Mouse (Mus musculus) CD8-positive naive resting alpha-beta T cell, adult 2 months (primary cell): Measurements from ENCODE around the gene Slc38a6.

ENCODE experiments used
- DNase-seq, 2 experiments: peaks; one replicate each; pipeline ENCODE4 v3.0.0; 2022; ENCODE audit warnings: low read depth in 2 of 2, low spot score in 2 of 2

Gene Slc38a6

DNA sequence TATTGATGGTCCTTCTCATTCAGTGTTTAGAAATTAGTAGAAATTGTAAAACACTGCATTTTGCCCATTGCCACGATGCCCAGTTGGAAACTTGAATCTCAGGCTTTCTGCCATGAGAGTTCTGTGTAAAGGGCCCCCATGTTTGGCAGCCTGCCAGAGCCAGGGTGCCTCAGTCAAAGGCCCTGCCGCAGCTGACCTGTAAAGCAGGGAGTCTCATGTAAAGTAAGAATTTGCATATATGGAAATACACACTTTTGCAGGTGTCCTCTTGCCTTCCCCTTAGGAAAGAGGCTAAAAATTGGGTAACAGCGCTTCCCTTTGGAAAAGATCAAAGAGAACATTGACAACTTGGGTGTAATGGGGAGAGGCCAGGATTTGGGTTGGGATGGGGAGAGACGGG lies 67.9 kb downstream of the Slc38a6 start:
- no peak for DNase-seq

DNA sequence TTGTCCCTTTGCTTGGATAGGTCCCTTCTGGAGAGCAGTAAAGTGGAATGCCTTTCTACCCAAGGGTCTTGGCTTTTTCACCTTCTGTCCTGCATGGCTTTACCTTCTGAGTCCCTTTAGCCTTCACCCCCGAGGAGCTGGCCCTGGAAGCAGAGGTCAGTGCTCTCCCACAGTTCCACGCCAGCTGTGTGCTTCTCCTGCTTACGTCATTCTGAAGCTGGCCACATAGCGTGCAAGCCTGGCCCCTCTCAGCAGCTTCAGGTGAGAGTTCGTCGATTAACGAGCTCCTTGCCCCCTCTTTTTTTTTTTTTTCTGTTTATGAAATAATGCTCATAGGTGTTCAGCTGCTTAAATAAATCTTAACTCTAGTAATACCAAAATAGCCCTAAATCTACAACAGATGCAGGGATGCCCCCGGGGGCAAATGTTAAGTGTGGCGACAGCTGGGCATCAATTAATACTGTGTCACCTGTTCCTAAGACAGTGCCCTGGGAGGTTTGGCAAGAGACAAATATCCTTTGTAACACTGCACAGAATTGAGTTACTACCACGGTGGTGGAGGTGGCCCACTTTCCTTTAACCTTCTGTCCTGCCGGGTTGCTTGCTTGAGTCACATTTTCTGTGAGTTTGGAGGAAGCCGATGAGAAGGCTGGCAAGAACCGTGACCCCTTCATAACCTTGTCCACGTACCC lies 68.7 kb downstream of the Slc38a6 start:
- DNase-seq: no peak

DNA sequence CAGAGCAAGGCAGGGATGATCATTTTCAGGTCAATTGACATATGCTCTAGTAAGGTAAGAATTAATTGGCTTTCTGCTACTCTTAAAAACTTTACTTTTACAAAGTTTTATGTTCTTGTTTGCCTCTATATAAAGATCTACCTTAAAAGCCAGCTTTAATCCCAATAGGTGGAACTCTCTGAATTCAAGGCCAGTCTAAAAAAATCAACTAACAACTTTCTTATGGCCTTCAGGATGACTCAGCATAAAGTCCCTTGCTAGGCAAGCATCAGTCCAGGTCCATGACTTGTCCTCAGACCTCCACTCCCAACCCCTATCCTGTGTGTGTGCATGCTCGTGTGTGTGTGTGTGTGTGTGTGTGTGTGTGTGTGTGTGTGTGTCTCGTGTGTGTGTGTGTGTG lies 70.1 kb downstream of the Slc38a6 start:
- no peak for DNase-seq

DNA sequence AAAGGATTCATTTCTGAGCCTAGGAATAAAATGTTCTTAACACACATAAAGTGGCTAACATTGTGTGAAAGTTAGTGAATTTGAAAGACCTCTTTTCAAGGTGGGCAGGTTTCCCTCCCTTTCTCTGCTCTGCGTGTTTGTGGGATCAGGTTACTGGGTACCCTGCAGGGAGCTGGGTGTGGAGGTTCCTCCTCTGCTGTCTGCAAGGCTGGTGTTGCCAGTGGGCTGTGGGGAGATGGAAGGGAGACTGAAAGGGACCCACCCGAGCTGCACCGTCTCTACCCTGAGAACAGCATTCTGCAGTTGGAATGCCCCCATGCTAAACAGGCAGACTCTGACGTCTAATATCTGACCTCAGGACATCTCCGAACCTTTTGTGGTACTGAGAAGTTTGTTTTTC lies 70.7 kb downstream of the Slc38a6 start:
- no peak for DNase-seq

DNA sequence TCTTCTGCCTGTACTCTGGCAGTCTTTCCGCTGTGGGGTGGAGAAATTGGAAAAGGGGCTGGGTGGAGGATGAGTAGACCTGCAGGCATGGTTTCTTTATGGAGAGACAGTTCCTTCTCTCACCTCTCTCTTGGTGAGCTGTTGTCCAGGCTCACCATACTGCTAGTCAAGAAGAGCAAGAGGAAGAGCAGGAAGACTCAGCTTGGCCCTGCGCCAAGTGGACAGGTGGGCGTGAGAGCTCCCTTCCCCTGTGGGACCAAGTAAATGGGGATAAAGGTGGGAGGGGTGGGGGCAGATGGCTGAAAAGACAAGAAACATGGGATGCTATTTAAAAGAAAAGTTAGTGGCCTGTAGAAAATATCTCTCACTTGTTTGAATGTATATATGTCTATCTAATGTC lies 71.2 kb downstream of the Slc38a6 start:
- no peak for DNase-seq

DNA sequence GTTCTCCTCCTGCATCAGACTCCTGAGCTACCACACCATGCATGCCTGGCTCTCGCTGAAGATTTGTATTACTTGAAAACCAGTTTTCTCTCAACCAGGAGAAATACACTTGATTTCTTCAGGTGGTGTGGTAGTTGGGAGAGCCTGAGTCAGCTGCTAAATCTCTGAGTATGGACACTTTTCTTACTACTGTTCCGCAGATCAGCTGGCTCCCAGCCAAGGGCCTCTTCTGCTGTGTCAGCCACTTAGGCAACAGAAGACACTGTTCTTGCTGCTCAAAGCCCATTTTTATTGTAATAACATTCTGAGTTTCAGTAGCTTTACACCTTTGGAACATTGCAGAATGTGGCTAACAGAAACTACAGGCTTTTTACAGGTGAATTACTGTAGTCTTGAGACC lies 72.1 kb downstream of the Slc38a6 start:
- no peak for DNase-seq

DNA sequence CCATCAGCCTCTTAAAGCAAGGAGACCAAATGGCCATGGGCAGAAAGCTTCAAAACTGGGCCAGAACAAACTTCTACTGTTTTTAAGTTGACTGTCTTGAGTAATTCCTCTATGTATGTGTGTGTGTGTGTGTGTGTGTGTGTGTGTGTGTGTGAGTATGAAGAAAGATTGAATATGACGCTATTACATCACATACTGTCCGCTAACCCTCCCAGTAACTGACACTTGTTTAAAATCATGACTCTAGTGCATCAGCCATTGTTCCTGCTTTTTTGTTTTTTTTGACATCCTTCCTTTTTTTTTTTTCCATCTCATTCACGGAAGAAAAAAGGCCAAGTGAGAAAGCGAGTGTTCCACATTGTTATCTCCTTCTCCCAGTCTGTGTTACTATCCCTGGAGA lies 72.9 kb downstream of the Slc38a6 start:
- DNase-seq: no peak

DNA sequence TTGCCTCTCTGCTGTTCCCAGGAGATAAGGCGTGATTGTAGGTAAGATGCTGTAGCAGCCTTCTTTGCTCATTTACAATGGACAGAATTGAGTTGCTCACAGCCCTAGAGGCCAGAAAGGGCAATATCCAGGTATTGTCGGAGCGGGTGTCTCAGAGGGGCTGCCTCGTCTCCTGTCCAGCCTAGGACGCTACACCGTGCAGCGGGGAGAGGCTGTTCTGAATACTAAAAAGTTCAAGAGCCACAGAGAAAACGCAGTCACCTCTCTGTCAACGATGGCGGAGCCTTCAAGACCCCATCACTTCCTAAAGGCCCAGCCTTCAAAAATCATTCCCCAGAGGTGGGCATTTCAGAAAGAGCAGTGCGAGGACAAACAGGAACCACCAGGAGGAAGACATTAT lies 74.6 kb downstream of the Slc38a6 start:
- no peak for DNase-seq

DNA sequence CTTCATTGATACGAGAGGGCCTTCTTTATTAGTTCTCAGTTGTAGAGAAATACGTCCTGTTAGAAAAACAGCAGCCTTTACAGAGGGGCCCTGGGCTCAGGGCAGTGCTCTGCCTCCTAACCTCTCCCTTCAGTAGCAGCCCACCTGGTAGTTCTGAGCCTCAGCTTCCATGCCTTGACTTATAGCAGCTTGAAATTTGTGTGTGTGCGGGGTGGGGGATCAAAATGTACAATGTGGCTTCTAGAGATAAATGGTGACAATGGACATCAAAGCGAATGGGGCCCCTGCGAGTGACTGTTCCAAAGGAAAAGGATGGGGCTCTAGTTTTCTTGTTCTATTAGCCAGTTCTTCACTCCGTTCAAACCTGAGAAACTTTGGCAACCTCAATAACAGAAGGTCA lies 76.8 kb downstream of the Slc38a6 start:
- DNase-seq: no peak

DNA sequence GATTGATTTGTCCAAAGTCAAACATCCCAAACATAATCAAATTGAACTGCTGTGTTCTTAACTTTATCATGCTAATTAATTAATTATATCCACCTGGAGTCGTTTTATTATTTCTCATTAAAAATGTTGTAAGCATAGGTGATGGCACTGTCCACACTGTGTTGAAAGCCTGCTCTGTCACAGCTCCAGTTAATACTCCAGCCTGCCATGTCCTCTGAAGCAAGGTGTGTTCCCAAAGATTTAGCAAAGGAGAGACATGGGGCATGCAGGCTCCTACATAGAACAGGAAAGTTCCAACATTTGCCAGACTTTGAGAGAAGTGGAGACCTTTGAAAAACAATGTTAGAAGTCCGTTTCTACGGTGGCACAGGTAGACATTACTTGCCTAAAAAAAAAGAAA lies 77.4 kb downstream of the Slc38a6 start:
- no peak for DNase-seq

DNA sequence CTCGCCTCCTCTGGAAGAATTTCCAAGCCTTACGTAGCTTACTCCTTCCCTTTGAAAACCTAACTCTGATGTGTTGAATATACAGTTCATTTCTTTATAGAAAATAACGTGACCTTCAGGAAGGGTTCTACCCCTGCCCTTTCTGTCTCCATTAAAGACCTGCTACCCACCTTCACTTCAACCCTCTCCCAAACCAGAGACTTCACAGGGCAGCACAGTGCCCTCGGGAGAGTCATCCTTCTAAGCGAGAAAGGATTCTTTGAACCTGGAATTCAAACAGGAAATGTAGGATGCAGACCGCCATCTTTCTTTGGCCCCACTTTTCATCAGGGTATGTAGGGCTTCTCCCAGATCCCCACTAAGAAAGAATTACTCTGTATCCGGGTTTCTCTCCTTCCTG lies 80.0 kb downstream of the Slc38a6 start:
- no peak for DNase-seq

DNA sequence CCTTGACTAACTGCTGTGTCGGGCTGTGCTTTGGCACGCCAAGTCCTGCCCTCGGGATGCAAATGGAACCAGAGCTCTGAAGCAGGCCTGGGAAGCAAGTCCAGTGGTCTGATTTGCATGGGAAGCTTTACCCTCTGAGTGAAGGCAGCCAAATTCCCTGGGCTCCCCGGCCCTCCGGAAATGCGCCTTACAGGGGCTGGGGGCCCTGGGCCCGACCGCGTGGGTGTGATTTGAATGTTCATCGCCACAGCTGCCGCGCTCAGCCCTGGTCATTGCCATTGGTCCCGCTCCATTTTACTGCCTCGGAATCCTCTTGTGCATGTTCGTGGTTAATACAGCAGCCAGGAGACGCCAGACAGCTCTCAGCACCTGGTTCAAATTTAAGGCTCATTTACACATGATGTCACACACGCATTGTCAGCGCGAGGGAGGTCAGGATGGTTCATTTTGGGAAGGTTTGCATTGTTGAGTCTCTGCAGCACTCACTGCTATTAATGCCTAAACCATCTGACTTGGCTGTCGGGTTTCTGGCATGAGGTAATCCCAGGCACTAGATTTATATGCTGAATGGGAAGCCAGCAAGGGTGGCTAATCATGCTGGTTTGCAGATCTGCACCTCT lies 81.0 kb downstream of the Slc38a6 start:
- no peak for DNase-seq

DNA sequence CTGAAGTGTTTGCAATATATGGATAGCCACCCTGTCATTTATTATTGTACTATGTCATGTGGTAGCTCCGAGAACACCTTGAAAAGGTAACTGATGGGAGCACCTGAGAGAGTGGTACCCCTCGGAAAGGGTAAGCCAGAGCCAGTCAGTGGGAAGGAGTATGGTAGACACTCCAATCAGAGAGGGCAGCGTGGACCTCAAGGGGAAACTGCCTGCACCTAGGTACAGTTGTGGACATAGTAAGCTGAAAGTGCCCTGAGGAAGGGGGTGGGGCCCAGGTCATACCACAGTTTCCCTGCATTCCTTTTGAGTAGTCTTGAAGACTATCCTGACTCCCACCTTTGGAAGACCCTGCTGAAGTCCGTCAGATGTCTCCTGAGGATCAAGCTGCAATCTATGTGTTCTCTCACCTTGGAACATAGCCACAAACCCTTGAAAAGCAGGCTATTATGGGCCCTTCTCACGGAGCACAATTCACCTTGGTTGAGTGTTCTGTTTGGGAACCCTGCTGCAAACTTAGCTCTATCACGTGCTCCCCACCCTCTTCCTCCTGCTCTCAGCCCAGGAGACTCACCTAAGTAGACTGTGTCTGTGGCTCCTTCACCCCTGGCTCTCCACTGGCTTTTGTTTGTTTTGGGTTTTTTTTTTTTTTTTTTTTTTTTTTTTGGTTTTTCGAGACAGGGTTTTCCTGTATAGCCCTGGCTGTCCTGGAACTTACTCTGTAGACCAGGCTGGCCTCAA lies 82.5 kb downstream of the Slc38a6 start:
- DNase-seq: no peak

DNA sequence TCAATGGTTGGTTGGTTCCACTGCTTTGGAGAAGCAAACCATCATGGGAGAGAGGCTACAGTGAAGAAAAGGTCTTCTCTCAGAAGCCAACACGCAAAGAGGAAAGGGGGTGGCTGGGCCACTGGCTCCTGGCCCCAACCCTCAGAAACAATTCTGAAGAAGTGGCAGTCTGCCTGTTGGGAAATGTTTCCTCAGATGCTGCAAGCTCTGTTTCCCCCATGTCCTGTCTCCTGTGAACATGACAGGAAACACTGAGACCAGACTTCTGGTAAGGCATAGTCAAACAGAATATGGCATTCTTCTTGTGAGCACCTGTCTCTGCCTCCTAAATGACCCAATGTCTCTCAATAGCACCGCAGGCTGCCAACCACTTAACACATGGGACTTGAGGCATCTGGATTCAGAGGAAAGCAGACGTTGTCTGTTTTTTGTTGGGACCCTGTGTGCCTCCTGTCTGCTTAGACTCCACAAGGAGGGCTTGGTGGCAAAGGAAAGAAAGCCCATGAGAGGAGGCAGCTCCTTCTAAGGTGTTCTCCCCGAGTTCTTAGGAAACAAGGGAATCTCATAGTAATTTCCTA lies 83.9 kb downstream of the Slc38a6 start:
- no peak for DNase-seq

DNA sequence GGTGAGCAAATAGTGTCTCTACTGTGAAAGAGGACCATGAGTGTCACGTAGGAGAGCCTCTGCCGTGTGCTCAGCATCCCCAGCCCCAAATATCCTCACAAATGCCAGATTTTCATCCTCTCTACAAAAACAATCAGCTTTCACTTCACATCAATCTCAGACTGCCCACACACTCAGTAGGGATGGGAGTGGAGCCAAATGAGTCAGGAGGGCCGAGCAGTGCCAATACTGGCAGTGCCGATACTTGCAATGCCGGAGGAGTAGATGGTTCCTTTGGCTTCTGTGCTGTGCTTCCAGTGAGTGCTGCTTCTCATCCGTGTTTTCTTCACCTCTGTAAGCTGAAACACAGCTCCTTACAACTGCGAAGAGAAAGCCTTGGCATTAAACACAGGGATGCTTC lies 84.6 kb downstream of the Slc38a6 start:
- DNase-seq: no peak

DNA sequence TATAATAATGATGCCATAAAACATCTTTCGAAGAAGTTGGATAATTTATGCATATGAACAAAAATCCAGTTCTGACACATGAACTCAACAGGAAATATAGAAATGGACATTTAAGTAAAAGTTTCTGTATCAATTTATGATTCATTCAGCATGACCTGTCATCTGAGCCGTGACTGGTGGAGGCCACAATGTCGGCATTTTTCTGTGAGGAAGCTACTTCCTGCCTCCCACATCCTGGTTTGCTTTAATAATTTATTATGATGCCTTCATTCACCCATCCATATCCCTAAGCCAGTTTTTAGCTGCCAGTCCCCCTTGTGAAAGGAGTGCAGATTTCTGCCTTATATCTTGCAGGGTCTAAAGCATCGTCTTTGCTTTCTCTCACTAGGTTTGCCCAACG lies 91.4 kb downstream of the Slc38a6 start:
- no peak for DNase-seq

DNA sequence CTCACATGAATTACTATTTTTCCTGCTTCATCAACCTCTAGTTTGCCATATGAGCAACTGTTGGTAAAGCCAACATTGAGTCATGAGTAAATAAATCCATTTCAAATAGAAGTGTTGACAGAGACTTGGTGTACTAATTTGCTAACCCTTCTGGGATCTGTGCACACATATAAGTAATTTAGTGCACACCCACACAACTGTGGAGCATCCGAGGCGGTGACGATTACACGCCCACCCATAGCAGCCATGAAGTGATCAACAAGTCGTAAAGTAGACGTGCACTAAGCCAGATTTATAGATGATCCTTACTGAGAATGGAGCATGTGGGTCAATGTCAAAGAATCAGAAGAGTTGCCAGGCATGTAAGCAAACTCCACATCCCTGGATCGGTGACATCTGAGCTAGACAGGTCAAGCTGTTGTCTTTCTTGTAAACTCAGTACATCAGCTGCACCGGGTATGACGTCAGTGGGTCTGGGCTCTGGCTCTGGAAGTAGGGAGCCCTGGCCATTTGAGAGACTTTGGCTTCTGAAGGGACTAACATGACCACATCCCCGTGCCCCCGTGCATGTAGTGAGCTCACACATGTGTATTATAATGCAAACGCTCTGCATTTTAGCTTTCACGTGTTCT lies 92.3 kb downstream of the Slc38a6 start:
- no peak for DNase-seq

DNA sequence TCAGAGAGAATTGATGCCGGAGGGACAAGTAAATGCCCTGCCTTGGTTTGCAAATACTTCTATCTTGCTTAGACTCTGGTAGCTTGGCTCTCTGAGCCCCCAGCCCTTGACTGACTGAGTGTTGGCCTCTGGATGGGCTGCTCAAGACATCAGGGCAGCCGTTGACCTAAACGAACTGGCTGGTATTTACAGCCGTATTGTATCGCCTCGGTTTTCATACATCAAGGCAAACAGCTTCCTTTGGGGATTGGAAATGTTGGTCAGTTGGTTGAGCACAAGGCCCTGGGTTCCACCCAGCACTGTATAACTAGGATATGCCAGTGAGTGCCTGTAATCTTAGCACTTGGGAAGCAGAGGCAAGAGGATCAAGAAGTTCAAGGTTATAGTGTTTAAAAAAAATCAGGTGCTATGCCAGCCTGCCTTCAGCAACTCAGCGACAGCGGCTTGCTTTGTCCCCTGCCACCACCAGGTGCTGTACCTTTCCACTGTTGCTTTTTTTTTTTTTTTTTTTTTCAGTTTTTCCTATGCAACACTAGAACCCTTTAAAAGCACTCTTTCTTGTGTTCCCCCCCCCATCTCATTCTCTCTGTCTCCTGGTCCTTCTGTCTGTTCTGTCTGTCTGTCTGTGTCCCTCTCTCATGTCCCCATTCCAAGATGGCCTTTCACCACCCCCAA lies 94.2 kb downstream of the Slc38a6 start:
- no peak for DNase-seq

DNA sequence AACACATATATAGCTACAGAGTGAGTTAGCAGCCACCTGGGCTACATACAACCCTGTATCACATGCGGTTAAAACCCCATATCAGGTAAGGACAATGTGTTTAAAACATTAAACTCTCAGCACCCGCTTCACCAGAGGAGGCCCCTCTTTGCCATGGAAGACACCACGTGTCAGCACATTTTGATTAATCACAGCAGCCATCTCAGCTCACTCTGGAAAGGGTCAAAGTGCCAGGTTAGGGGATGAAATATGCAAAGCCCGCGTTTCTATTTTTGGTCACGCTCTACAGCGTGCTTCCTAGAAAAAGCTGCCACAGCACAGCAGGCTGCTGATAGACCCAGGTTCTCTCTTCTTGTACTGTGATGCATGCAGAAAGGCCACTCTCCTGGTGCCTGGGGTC lies 94.9 kb downstream of the Slc38a6 start:
- no peak for DNase-seq

DNA sequence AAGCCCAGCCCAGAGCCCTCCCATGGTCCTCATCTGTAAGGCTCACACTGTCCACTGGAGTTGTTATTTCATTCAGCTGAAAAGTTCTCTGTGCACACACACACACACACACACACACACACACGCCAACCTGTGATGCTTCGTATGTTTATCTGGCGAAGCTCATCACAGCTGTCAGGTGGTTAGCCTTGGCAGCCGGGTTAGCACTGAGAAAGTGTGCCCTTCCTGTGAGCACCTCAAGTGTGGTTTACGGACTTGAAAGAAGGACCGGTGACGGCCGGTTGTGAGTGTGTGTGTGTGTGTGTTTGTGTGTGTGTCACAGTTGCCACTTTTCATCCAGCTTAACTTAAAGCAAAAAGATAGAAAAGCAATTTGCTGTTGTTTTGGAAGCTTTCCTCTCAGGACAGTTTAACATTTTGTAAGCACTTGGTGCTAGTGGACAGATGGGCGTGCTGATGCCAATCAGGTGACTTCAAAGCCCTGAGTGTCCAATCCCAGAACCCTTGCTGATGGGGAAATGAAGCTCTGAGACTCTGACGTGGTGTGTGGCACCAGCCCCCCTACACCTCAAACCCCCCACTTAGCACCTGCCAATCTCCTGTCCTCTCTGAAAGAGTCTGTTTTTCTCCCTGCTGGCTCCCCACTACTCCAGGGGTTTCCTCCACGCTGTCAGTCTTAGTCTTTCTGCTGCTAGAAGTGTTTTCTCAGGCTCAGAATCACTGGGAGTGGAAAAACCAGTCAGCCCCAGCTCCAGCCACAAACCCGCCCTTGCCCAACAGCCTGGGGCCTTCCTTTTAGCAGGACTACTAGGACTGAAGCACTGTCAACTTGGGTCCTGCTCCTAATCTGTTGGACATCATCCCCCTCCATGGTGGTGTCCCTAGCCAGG lies 96.0 kb downstream of the Slc38a6 start:
- peak; percentile 68 to 73 for DNase-seq
